Mouse (Mus musculus) forebrain, embryonic 14.5 days (tissue): ENCODE results near the gene Hnrnpab. TPM values are rescaled to one million over a fixed set of nuclear protein-coding genes. Genes with fewer than 3 reads are reported as not detected.
A peak's percentile ranks its signal among the peaks of the same experiment; 100 is the strongest.

ENCODE experiments used
- ATAC-seq: fragments of 200-750 bp; cut with Nextera tagmentation; 2 replicates; pipeline ENCODE4 v1.8.0; 2017; ENCODE audit warnings: mild to moderate bottlenecking, moderate library complexity
- DNase-seq: peaks from one replicate; pipeline ENCODE4 v3.0.0-alpha.2; 2015; ENCODE audit warnings: low spot score
- H3K27ac ChIP-seq: fragments of 300-500 bp; sonication (generic); 2 replicates; pipeline ENCODE4 v1.5.1; 2014; ENCODE audit warnings: low read depth, mild to moderate bottlenecking, control low read depth, low read length, moderate library complexity
- H3K27me3 ChIP-seq: fragments of 300-500 bp; sonication (generic); replicated peaks from 2 replicates; pipeline ENCODE4 v1.6.1; 2014; ENCODE audit warnings: low read length, control low read depth, mixed read lengths; ENCODE audit not compliant: control insufficient read depth, insufficient read depth
- H3K36me3 ChIP-seq: fragments of 300-500 bp; sonication (generic); 2 replicates; pipeline ENCODE4 v1.6.1; 2014; ENCODE audit warnings: low read length, control low read depth; ENCODE audit not compliant: control insufficient read depth, insufficient read depth
- H3K4me1 ChIP-seq: fragments of 300-500 bp; sonication (generic); 2 replicates; pipeline ENCODE4 v1.6.1; 2014; ENCODE audit warnings: antibody characterized with exemption, low read length, control low read depth; ENCODE audit not compliant: control insufficient read depth, insufficient read depth
- H3K4me2 ChIP-seq: fragments of 300-500 bp; sonication (generic); 2 replicates; pipeline ENCODE4 v1.6.1; 2014; ENCODE audit warnings: mild to moderate bottlenecking, control low read depth, low read length
- H3K4me3 ChIP-seq: fragments of 300-500 bp; sonication (generic); 2 replicates; pipeline ENCODE4 v1.5.1; 2014; ENCODE audit warnings: low read depth, low read length, control low read depth
- H3K9ac ChIP-seq: fragments of 300-500 bp; sonication (generic); 2 replicates; pipeline ENCODE4 v1.6.1; 2014; ENCODE audit warnings: mild to moderate bottlenecking, low read length, control low read depth, moderate library complexity
- H3K9me3 ChIP-seq: fragments of 300-500 bp; sonication (generic); replicated peaks from 2 replicates; pipeline ENCODE4 v1.6.1; 2016; ENCODE audit warnings: low read length, control low read depth, mixed read lengths; ENCODE audit not compliant: control insufficient read depth
- WGBS: fragments of 180-500 bp; shearing (Covaris S2); extraction: QIAGEN DNeasy Blood & Tissue Kit; methylation state at CpG from one replicate; pipeline ENCODE4 v1.1.7; 2014; 5-methylcytosine and 5-hydroxymethylcytosine counted together
- polyA plus RNA-seq: library from polyadenylated mRNA; unstranded; fragments of >200 nt; fragmentation: Nextera tagmentation; extraction: Ambion mirVana; gene quantifications from 2 replicates; pipeline ENCODE4 v1.2.1, GENCODE M21; 2014

The Hnrnpab gene
- polyA plus RNA-seq, 1 experiment from 2014 or later = 644 TPM

DNA sequence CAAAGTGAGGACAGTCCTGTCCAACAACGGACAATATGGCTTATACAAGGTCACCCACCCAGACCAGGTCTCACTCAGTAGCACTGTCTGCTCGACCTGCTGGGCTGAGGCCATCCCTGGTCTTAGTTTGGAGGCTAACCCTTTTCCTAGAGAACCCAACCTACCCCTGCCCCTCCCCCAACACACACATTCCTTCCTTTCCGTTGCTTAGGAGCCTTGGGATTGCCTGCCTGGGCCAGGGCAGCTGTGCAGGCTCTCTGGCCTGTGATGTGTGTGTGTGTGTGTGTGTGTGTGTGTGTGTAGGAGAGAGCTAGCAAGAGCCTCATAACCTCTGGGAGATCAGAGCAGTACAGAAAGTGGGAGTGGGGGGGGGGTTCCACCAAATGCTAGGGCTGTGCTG is 41.9 kb upstream of the Hnrnpab start:
- peaks cover 13% of the 10 kb centered on the region for H3K27me3 ChIP-seq
- no peak overlapping the region for H3K4me3 ChIP-seq
- DNase-seq = no peak
- H3K4me1 ChIP-seq = peaks cover 3% of the 10 kb centered on the region; the same call in 1 of the 2 replicates
- H3K27ac ChIP-seq = no peak overlapping the region
- WGBS = 11% methylated on average over 3 of the region's 3 CpGs
- H3K9me3 ChIP-seq = no peaks in the 10 kb centered on the region
- H3K9ac ChIP-seq = no peak overlapping the region
- ATAC-seq = no peak
- no peaks in the 10 kb centered on the region for H3K36me3 ChIP-seq
- H3K4me2 ChIP-seq = peak overlapping the region; percentile 12; the same call in 1 of the 2 replicates

DNA sequence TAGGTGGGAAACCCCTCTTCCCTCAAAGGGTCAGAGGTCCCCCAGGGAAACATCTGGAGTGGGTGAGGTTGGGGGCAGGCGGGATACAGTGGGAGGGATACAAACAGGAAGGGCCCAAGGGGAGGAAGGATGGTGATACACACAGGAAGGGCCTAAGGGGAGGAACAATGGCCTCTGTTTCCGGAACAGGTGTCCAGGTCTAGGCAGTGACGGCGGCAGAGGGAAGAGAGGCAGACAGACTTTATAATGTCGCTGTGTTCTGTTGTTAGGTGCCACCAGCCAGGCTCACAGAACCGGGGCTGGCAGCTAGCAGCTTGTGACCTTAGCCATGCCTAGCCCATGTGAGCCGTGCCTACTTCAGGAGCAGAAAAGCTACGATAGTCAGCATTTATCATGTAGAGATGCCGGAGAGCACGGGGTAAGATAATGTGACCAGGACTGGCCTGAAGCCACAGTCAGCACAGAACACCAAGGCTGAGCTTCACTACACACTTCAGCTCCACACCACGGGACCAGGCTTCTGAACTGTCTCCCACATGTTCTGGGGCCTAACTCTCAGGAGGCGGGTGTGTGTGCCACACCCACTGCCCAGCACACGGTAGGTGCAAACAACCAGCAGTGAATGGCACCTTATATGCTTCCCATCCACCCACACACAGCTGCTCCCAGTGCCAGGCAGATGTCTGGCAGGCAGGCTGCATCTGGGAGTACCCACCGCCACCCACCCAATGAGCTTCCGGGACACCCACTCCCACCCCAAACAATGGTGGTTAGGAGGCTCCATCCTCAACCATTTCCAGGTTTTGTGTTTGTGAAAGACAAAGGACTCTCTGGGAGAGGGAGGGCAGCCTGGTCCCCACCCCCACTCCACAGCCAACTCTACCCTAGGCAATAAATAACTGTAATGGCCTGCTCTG is 40.4 kb upstream of the Hnrnpab start:
- H3K36me3 ChIP-seq = no peaks in the 10 kb centered on the region
- ATAC-seq (no peak), DNase-seq (no peak)
- no peaks in the 10 kb centered on the region for H3K9me3 ChIP-seq
- H3K4me2 ChIP-seq = no peak overlapping the region
- H3K4me1 ChIP-seq = peaks cover 3% of the 10 kb centered on the region; the same call in 1 of the 2 replicates
- H3K27me3 ChIP-seq = peaks cover 13% of the 10 kb centered on the region
- 87% methylated on average over 15 of the region's 15 CpGs for WGBS
- H3K4me3 ChIP-seq = no peak overlapping the region
- 0 out of 2 replicates have a peak overlapping the region, but pooled peaks have one; percentile 14 for H3K27ac ChIP-seq
- H3K9ac ChIP-seq = no peak overlapping the region

DNA sequence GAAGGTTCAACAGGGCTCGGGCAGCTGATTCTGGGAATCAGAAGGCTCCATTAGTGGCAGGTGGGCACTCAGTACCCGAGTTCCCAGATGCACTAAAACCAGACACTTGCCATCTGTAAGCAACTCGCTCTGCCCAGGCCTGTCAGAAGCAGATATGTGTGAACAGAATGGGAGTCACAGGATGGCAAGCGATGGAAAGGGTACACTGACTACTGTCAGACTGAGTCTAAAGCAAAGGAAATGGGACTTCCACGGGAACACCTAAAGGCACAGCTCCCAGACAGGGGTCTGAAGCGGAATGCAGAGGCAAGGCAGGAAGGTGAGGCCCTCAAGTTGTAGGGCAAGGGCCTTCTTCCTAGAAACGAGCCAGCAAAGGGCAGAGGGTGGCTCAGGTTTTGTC is 39.6 kb upstream of the Hnrnpab start:
- no peaks in the 10 kb centered on the region for H3K36me3 ChIP-seq
- DNase-seq = no peak
- no peak for ATAC-seq
- WGBS = 87% methylated on average over 7 of the region's 7 CpGs
- H3K4me1 ChIP-seq = peaks cover 3% of the 10 kb centered on the region; the same call in 1 of the 2 replicates
- H3K9me3 ChIP-seq = no peaks in the 10 kb centered on the region
- H3K4me2 ChIP-seq = no peak overlapping the region
- H3K27ac ChIP-seq = no peak overlapping the region
- H3K27me3 ChIP-seq = peaks cover 7% of the 10 kb centered on the region
- no peak overlapping the region for H3K9ac ChIP-seq
- no peak overlapping the region for H3K4me3 ChIP-seq

- H3K4me2 ChIP-seq = no peak overlapping the region
- H3K9ac ChIP-seq = no peak overlapping the region
- 0 out of 2 replicates have a peak, but pooled peaks cover 3% of the 10 kb centered on the region for H3K27me3 ChIP-seq
- WGBS = 73% methylated on average over 13 of the region's 13 CpGs
- ATAC-seq = no peak
- H3K4me1 ChIP-seq = peaks cover 1% of the 10 kb centered on the region; the same call in 1 of the 2 replicates
- H3K4me3 ChIP-seq = no peak overlapping the region
- no peaks in the 10 kb centered on the region for H3K36me3 ChIP-seq
- no peaks in the 10 kb centered on the region for H3K9me3 ChIP-seq
- DNase-seq = no peak
- no peak overlapping the region for H3K27ac ChIP-seq
Measured at GRCm38 (mm10) chr11:51645293-51645692, 38.6 kb upstream of the Hnrnpab start.

GRCm38 (mm10) chr11:51644217-51644616 is 37.6 kb upstream of the Hnrnpab start:
- no peak overlapping the region for H3K4me3 ChIP-seq
- no peak for DNase-seq
- 79% methylated on average over 16 of the region's 16 CpGs for WGBS
- H3K9me3 ChIP-seq = no peaks in the 10 kb centered on the region
- no peak for ATAC-seq
- H3K4me1 ChIP-seq = no peaks in the 10 kb centered on the region
- no peaks in the 10 kb centered on the region for H3K36me3 ChIP-seq
- no peak overlapping the region for H3K4me2 ChIP-seq
- H3K27ac ChIP-seq = no peak overlapping the region
- no peak overlapping the region for H3K9ac ChIP-seq
- H3K27me3 ChIP-seq = 0 out of 2 replicates have a peak, but pooled peaks cover 3% of the 10 kb centered on the region

GRCm38 (mm10) chr11:51643761-51644160 is 37.1 kb upstream of the Hnrnpab start:
- H3K4me3 ChIP-seq = no peak overlapping the region
- H3K9me3 ChIP-seq = no peaks in the 10 kb centered on the region
- ATAC-seq (no peak), DNase-seq (no peak)
- no peak overlapping the region for H3K9ac ChIP-seq
- no peak overlapping the region for H3K4me2 ChIP-seq
- no peaks in the 10 kb centered on the region for H3K4me1 ChIP-seq
- WGBS = 64% methylated on average over 15 of the region's 15 CpGs
- H3K27me3 ChIP-seq = no peaks in the 10 kb centered on the region
- H3K27ac ChIP-seq = no peak overlapping the region
- H3K36me3 ChIP-seq = no peaks in the 10 kb centered on the region

GRCm38 (mm10) chr11:51643202-51643601 is 36.6 kb upstream of the Hnrnpab start:
- Histone ChIP-seq H3K27me3 (no peaks in the 10 kb centered on the region), H3K4me2 (no peak overlapping the region), H3K36me3 (no peaks in the 10 kb centered on the region), H3K9ac (no peak overlapping the region), H3K4me1 (no peaks in the 10 kb centered on the region), H3K9me3 (no peaks in the 10 kb centered on the region), H3K4me3 (no peak overlapping the region), H3K27ac (no peak overlapping the region)
- no peak for DNase-seq
- ATAC-seq = no peak
- WGBS = 84% methylated on average over 9 of the region's 9 CpGs

- H3K36me3 ChIP-seq = no peaks in the 10 kb centered on the region
- 0 out of 2 replicates have a peak, but pooled peaks cover 4% of the 10 kb centered on the region for H3K4me1 ChIP-seq
- WGBS = 79% methylated on average over 7 of the region's 7 CpGs
- H3K9ac ChIP-seq = no peak overlapping the region
- no peak overlapping the region for H3K4me3 ChIP-seq
- H3K27me3 ChIP-seq = no peaks in the 10 kb centered on the region
- H3K9me3 ChIP-seq = no peaks in the 10 kb centered on the region
- no peak overlapping the region for H3K27ac ChIP-seq
- ATAC-seq (no peak), DNase-seq (no peak)
- no peak overlapping the region for H3K4me2 ChIP-seq
Measured at GRCm38 (mm10) chr11:51640748-51641147, 34.1 kb upstream of the Hnrnpab start.

GRCm38 (mm10) chr11:51638497-51638896 is 31.9 kb upstream of the Hnrnpab start:
- Histone ChIP-seq H3K4me2 (no peak overlapping the region), H3K36me3 (no peaks in the 10 kb centered on the region), H3K9ac (no peak overlapping the region), H3K9me3 (no peaks in the 10 kb centered on the region), H3K4me1 (0 out of 2 replicates have a peak, but pooled peaks cover 9% of the 10 kb centered on the region), H3K27me3 (no peaks in the 10 kb centered on the region), H3K4me3 (no peak overlapping the region), H3K27ac (no peak overlapping the region)
- 77% methylated on average over 5 of the region's 5 CpGs for WGBS
- ATAC-seq (no peak), DNase-seq (no peak)
